Mouse (Mus musculus) spleen, postnatal 4 days (tissue): Measurements from ENCODE around the gene Lamc3.

Experiments used
- DNase-seq, 2 experiments: peaks; one replicate each; pipeline ENCODE4 v3.0.0; 2022; ENCODE audit warnings: low spot score in 2 of 2

The Lamc3 gene

DNA sequence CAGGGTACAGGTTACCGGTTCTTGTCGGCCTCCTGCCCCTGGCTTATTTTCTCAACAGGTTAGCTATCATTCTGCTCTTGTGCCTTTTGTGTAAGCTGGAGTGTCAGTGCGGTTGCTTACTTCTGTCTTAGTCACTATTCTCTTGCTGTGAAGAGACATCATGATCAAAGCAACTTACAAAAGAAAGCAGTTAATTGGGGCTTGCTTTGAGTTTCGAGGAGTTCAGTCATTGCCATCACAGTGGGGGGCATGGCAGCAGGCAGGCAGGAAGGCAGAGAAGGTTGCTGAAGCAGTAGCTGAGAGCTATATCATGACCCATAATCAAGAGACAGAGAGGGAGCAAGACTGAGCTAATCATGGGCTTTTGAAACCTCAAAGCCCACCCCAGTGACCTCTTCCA lies 47.5 kb downstream of the Lamc3 start:
- no peak for DNase-seq

DNA sequence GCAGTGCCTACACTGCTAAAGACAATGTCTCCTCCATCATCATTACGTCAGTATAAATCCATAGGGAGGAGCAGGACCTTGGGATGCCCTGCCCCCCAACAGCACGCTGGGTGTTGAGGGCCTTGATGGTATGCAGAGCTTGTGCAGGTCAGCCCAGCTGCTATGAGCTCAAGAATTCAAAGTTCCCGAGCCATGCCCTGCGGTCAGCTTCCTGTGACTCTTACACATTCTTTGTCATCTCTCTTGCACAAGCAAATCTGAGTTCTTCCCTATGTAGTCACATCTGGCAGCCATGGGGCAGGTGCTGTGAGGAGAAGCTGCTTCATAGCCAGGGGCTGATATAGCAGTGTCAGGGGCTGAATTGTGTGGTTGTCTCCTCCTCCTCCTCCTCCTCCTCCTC lies 48.0 kb downstream of the Lamc3 start:
- no peak for DNase-seq

DNA sequence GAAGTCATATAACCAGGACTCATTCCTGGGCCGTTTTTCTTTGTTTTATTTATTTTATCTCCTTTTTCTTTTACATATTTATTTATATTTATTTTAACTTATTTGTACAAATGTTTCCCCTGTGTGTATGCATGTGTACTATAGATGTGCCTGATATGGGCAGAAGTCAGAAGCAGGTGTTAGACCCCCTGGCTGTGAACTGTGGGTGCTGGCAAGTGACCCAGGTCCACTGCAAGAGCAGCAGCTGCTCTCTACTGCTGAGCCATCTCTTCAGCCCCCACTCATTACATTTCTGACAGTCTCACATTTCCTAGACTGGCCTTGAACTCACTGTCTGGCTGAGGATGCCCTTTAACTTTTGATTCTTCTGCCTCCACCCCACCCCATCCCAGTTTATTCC lies 51.2 kb downstream of the Lamc3 start:
- no peak for DNase-seq

DNA sequence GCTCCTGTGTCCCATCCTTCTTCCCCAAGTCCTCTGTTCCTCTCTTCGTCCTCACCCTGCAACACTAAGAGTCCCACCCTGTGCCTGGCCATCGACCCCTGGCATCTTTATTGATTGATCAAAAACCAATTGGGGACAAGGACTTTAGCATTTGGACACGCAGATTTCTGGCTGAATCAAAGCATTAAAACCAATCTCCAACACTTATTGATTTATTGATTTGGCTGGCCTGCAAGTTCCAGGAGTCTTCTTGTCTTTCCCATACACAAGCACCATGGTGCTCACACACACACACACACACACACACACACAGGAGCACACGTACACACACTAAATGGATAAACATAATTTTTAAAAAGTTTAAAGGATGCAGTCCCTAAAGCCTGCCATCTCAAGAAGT lies 55.9 kb downstream of the Lamc3 start:
- no peak for DNase-seq

DNA sequence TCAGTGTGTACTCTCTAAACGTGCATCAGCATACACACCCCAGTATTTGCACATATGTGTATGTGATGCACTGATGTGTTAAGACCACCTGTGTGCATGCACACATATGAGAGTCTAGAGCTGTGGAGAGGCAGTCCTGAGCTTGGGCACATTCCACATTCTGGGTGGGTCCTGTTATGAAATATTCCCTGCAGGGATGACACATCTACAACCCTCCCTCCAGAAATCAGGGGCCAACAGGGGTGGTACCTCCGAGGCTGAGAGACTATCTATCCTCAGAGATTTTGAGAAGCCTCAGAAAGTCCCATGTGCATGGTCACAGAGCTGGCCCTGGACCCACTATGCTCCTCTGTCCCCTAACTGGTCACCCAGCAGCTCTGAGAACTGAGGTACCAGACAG lies 58.5 kb downstream of the Lamc3 start:
- DNase-seq, result no peak

DNA sequence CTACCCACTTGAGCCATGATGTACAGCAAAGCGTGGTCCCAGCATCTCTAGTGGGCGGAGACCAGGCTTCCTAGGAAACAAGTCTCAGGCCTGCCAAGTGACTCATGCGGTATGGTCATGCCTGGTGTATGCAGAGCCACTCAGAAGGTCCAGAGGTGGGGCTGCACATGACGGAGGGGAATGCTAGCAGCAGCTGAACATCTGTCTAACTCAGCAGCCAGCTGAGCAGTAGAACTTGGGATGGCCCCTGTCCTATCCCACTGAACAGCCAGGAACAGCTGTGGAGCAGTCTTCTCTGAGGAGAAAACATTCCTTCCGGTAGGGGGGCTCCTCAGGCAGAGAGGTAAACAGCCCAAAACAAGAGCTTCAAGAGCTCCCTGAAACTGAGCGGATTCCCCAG lies 61.3 kb downstream of the Lamc3 start:
- no peak for DNase-seq

DNA sequence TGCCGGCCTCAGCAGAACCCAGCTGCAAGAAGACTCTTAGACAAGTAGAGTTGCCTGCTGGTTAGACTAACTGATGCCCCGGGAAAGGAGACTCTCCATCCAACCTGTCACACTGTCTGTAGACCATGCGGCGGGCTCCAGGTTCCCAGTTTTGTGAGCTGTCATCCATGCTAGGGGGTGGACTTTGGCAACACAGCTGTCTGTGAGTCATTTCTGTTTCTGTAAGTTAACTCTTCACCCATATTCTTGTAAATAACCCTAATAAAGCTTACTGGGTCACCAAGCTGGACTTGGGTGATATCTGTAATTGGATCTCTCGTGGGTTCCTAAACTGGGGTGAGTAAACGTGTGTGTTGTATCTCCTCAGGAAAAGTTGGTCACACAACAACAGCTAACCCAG lies 61.7 kb downstream of the Lamc3 start:
- DNase-seq, result no peak

DNA sequence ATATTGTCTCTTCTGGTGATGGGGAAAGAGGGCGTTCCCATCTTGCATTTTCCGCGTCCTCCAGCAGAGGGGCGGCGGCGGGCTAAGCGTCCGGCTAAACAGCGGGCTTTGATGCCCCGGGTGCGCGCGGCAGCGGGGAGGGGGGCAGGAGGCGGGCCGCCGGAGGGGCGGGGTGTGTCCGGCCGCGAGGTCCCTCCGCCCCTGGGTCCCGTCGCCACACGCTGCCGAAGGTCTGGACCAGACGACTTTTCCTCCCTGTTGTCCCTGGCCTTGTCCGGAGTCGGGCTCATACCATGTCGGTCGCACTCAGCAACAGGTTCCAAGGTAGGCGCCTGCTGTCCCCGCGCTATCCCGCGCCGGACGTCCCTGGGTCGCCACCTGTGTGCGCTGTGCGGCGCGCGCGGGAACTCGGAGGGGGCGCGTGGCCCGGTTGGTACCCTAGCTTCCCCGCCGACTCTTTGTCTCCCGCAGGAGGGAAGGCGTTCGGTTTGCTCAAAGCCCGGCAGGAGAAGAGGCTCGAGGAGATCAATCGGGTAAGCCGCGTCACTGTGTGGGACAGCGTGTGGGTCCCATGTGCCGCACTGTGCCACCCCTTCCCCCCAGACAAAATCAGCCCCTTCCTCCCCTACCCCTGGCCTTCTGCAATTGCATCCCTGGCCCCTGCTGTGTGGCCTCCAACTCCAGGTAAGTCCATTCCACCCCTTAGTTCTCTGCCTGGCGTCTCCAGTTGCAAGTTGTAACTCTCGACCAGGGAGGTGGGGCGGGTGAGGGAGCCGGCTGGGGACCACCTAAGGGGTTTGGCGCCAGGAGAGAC lies 63.2 kb downstream of the Lamc3 start, which contains the start of gene Aif1l:
Aif1l (plus strand) TSS at position 82 of the 814 bp plus-strand sequence.
- DNase-seq, result peak; percentile 26 to 77

DNA sequence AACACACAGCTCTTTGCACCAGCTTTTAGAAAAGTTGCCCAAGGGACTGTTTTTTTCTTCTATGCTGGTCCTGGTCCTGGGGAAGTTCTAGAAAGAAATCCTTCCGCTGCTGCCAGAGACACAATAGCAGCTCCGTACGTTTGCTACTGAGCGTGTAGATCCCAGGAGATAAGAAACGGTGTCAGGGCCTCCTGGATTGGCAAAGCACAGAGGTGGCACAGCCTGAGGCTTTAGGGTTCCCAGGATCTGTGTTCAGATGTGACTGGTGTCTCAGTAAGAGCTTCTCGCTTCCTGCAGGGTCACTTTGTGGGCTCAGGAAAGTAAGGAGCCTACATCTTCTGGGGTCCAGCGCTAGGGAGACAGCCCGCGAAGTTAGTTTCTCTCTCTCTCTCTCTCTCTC lies 63.9 kb downstream of the Lamc3 start:
- no peak for DNase-seq

DNA sequence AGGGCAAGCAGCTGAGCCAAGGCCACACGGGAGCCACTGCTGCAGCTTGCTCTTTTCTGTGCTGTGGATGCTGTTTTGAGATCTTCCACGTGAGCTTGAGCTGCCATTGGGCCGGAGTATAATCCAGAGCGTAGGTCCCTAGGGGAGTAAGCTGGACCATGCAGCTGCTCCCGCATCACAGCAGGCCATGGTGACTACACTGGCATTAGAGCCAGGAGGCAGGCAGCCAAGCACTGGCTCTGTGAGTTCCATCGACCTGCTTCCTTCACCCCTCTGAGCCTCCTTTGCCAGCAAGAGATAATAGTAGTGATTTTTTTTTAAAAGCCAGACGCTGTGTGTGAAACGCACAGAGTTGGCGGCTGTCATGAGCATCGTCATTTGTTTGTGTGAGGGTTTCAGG lies 65.1 kb downstream of the Lamc3 start:
- DNase-seq, result no peak

DNA sequence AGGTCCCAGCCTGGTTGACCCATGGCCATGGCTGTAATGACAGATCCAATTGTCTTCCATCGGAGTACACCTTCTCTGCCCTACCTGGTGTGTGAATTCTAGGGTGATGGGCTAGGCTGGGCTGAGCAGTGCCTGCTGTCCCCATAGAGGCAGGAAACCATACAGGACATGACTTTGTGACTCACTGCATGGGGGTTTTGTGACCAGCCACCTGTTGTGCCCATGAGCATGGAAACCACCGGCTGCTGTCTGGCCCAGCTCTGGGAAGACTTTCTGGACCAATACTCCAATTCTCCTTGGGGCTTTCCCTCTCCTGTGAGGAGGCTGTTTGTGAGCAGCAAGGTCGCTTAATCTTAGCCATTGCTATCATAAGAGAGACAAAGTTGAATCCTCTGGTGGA lies 65.6 kb downstream of the Lamc3 start:
- no peak for DNase-seq

DNA sequence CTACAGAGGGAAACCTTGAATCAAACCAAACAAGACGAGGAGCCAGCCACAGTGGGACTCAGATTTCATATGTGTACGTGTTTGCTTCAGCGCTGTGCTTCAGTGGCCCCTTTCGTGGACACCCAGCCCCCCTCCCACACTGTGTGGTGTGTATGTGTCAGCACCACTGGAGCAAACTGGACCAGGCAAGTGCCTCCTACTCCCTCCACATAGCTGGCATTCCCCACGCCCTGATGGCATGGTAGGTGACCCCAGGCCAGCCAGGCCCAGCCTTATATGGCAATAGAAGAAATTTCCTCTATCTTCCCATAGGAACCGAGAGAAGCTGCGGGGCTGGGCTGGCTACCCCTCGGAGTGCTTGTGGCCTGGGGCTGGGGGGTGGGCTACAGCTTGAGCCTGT lies 66.6 kb downstream of the Lamc3 start:
- DNase-seq, result no peak

DNA sequence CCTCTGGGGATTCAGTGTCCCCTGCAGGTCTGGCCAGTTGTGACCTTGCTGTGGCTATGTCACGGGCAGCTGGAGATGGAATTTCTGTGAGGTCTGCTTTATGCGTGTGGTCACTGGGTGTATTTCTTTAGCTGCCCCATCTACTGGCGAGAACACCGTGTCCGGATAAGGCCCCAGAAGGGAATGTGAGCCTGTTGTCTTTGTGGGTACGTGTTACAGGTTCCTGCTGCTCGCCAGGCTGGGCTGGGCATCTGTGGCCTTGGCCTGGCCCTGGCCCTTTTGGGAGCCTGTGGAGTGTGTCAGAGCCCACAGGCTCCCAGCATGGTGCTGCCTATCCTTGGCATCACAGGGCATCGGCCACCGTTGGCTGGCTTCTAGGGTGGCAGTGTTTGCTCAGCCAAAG lies 67.7 kb downstream of the Lamc3 start:
- DNase-seq, result no peak

DNA sequence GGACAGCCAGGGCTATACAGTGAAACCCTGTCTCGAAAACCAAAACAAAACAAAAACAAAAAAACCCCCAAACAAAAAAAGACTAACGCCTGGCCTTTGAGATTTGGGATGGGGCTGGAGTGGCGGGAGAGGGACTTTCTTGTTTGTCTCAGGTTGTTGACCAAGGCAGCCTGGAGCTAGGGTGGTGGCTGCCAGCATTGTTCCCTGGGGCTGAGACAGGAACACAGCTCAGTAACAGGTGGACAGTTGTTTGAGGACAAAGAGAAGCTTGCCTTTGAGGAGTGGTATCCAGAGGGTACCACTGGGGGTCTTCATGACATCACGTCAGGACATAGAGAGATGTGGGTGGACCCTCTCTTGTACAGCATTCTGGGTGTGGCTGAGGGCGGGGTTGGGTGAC lies 68.6 kb downstream of the Lamc3 start:
- DNase-seq, result no peak

DNA sequence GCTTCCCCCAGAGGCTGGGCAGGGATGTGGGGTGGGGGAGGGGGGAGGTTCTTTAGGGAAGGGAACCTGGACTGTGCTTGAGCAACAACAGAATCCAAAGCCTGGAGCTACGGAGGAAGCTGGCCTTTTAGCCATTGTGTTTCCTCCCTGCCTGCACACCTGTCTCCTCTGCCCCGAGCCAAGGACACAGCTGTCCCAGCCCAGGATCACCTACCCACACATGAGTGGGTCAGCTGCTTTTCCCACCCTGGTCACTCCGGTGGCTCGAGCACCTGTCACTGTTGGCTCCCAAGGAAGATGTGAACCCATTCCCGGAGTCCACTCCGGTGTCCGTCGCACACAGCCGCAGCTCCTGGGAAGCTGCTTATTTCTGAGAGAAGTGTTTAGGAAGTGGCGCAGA lies 70.1 kb downstream of the Lamc3 start:
- DNase-seq, result no peak

DNA sequence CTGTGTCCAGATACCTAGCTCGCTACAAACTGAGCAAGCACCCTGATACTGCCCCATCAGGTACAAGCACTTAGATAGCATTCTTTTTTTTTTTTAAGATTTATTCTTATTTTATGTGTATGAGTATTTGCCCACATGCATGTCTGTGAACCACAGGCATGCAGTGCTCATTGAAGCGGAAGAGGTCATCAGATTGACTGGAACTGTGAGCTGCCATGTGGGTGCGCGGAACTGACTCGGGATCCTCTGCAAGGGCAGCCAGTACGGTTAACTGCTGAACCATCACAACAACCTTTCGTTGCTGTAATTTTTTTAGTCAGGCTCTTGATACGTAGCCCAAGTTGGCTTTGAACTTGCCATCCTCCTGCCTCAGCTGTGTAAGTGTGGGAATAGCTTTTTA lies 73.9 kb downstream of the Lamc3 start:
- no peak for DNase-seq

DNA sequence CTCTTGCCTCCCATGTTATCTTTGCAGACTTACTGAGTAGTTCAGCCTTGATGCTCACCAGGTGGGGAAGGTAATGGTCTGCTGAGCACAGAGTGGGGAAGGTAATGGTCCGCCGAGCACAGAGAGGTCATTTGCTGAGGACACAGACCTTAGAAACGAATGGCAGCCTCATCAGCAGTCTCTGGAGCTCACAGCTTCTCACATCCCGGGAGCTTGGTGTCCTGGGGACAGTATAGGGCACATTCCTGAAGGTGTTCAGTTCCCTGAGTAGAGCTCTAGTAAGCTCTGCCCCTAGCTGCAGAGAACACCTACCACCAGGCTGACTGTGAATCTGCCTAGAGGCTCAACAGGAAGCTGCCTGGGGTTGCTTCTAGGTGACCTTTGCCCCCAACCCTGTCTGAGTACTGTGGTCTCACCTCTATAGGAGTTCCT lies 74.7 kb downstream of the Lamc3 start:
- DNase-seq, result no peak

DNA sequence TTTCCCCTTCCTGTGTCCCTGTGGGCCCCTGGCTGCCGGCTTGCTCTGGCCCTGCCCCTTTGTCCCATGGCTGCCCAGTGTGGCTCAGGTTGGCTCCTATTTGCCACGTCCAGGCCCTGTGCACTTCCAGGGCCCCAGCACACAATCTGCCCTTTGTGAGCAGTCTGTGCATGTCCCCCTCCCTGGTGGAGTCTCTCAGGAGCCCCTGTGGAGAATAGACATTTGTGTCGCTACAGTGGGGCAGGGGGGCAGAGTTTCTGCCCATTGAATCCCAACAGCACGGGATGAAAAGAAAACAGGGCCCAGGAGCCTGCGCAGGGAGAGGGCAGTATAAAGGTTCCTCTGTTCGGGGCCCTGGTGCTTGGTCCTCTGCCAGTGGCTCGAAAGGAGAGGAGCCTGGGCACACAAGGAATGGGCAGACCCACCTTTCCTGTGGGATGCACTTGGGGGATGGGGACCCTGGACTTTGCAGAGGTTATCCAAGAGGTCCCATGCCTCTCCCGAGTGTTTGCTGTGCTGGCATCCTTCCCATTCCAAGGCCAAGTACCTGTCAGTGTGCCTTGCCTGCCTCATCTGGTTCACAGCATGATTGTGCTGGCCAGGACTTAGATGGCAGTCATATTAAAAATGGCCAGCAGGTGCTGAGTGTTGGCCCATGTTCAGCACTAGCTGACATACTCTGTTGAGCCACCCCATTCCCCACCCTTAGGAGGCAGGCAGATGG lies 75.6 kb downstream of the Lamc3 start:
- DNase-seq, result no peak

DNA sequence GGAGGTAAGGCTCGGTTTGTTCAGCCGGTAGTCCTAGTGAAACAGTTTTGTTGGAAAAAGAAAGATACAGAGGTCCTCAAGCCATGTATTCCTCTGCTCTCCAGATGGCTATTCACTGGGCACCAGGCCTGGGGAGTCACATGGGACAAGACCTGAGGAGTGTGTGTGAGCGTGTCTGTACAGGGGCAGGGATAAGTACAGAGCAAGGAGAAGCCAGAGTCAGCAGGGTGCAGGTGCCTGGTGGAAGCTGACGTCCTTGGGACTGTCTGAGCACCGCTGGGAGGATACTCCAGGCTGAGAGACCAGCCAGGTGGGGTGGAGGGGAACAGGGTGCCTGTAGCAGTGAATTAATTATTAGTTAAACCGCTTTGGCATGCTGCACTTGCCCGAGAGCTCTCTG lies 76.4 kb downstream of the Lamc3 start:
- DNase-seq, result no peak

DNA sequence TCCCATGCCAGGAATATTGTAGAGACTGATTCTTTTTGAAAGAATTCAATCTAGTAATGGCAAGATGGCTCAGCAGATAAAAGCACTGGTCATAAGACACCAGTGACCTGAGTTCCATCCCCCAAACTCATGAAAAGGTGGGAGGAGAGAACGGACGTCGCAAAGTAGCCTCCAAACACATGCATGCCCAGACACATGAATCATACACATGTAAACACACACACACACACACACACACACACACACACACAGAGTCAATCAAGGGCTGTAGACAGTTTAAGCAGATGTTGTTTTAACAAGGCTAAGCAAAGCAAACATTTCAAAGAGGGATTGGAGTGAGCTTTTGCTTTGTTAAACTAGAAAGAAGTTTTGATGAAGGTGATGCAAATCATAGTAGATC lies 77.1 kb downstream of the Lamc3 start:
- no peak for DNase-seq

DNA sequence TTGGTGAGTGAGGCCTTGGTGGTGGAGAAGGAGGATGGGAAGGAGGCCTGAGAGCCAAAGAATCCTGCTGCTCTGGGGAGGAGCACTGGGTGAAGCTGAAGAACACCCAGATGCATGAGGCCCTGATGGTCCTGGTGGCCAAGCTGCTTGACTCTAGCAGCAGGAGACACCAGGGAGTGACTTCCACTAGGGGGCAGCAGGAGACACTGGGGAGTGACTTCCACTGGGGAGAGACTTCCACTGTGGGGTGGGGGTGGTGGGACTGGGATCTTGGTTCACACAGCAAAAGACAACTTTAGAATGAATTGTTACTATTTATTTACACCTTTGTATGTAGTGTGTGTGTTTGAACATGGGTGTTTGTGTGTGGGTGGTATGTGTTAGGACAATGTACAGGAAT lies 78.0 kb downstream of the Lamc3 start:
- peak; percentile 65 to 83 for DNase-seq

DNA sequence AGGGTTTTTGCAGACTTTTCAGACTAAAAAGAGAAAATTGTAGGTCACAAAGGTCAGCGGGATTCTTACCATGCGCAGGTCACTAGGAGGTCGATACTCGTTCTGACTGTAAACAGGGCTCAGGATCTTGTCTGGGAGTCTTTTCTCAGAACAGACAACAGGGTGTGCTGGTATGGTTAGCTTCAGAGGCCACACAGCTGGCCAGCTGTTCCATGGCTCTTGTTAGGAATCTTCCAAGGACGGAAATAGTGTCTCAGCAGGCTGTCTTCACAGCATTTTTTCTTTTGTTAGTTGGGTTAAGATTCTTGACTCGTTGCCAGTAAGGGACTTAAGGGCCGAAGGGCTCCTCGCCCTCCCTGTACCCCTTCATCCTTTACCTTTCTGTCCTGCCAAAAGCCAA lies 79.7 kb downstream of the Lamc3 start:
- no peak for DNase-seq

DNA sequence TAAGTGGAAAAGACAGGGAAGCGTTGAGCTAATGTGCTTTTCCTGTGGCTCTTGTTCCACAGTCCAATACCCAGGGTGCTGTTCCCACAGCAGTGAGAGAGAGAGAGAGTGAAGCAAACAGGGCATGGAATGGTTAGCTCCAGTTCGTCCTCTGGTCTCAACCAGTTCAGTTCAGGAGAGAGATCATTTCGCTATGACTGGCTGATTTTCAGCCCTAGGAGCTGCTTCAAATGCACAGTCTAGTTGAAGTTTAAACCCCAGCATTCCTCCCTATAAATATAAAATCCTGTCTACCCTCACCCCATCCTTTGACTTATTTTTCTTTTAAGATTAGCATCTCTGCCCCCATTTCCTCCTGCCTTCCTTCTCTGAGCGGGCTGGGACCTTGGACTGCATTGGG lies 85.5 kb downstream of the Lamc3 start:
- no peak for DNase-seq
